Mouse (Mus musculus) left cerebral cortex, adult 8-10 months (tissue): ENCODE measurements around the gene Helz. TPM values are rescaled to one million over a fixed set of nuclear protein-coding genes. Genes with fewer than 3 reads are reported as not detected.
"Not testable (repeated sequence)": the region's sequence is repeated elsewhere in the genome, so short reads cannot be mapped to it uniquely, and the experiment has no call there.

Experiments
- DNase-seq, 2 experiments: peaks; one replicate each; pipeline ENCODE4 v3.0.0; 2022; ENCODE audit warnings: low spot score in 2 of 2
- total RNA-seq, 4 experiments: library from RNA; stranded (reverse); gene quantifications; 2 replicates each; pipeline ENCODE4 v1.2.4; 2022

Helz gene
- total RNA-seq: 10 to 100 TPM; 41.9 to 52.3 (median 48.0) TPM

GRCm38 (mm10) chr11:107547351-107548203 is at the start of gene Helz:
Gene Helz, plus strand, starts transcription at chr11:107547930.
- peak; percentile 22 to 49 for DNase-seq

GRCm38 (mm10) chr11:107502801-107503200 is 44.9 kb upstream of the Helz start:
- no peak for DNase-seq

DNA sequence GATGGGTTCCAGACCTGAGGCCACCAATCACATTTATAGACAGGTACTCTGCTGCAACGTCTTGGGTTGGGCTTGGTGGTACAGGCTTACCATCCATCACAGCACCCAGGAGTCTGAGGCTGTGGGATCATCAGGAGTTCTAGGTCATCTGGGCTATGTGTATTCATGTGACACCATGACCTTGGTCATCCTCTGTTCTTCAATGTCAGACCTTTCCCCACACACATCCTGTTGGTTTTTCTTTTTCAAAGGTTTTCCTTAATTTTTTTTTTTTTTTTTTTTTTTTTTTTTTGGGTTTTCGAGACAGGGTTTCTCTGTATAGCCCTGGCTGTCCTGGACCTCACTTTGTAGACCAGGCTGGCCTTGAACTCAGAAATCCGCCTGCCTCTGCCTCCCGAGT is 43.4 kb upstream of the Helz start:
- not testable (repeated sequence) for DNase-seq

GRCm38 (mm10) chr11:107506260-107506659 is 41.5 kb upstream of the Helz start:
- no peak for DNase-seq

DNA sequence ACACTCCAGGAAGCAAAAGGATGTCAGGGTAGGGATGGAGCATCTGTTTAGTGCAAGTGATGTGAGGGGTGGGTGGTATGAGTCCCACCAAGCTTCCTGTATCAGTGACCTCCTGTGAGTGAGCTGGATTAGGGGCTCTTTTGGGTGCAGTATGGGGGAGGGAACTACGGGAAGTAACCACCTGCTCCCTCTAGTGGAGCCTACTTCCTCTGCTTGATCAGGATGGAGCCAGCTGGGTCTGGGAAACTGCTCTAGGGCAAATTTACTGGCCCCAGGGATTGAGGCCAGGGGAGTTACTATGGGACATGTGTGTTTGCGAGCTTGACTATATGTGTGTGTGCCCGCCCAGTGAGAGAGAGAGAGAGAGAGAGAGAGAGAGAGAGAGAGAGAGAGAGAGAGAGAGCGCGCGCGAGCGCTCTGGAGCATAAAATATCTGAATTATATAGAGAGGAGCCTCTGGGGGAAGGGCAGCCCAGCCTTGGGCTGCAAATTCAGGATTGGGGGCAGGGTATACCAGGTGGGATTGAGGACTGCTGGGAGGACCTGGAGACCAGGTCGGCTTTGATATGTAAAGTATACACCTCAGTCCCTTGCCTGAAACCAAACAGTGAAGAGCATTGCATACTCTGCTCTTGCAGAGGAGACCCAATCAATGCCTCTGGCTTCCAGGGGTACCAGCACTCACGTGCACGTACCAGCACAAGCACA is 37.9 kb upstream of the Helz start:
- DNase-seq: no peak

GRCm38 (mm10) chr11:107510362-107511269 is 37.1 kb upstream of the Helz start:
- no peak for DNase-seq

GRCm38 (mm10) chr11:107511954-107512353 is 35.8 kb upstream of the Helz start:
- not testable (repeated sequence) for DNase-seq

- no peak for DNase-seq
These were observed 34.7 kb upstream of the Helz start for GRCm38 (mm10) chr11:107513047-107513446.

GRCm38 (mm10) chr11:107516387-107516786 is 31.3 kb upstream of the Helz start:
- no peak for DNase-seq

DNA sequence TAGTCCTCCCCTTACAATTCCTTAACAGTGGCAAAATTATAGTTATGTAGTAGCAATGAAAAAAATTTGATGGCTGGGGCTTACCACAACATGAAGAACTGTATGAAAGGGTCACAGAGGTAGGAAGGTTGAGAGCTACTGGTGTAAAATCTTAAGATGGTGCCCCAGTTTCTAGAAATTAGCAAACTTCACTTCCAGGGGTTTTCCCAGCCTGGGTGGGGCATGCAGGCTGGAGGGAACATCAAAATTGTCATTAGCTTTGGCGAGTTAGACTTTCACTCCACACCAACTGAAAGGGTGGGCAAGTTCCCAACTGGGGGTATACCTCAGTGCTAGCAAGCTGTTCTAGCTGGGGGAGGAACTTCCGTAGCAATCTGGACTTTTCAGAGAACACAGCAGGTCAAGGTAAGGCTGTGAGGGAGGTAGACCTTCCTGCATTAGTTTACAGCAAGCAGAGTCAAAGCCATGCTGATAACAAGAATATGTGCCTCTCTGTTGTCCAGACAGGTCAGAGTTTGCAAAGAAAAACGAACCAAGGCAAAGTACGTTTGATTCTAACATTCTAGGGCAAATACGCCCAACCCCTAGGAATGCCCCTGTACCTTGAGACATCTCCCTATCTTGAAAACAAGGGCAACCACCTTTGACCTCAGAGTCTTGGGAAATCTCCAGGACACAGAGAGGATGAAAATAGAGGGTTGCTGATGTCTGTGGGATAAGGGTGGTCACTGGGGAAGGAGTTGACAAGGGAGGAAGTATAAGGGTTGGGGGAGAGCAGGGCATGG is 28.9 kb upstream of the Helz start:
- no peak for DNase-seq

GRCm38 (mm10) chr11:107521153-107521552 is 26.6 kb upstream of the Helz start:
- DNase-seq: no peak

- no peak for DNase-seq
These were observed 22.8 kb upstream of the Helz start for GRCm38 (mm10) chr11:107524966-107525365.

DNA sequence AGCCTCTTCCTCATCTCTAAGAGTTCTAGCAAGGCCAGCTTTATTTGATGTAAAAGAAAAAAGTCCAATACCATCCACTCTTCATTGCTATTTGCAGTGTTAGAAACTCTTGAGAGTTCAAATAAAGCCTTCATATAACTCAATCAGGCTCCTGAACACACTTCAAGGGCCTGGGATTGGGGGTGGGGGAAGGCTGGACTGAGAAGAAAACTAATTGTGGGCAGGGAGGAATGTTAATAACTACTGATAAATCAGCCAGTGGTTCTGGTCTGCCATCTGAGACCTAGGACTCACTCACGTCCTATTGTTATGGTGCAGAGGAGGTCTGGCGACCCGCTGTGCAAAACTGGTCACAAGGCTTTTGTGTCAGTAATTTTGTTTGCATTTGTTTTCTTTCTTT is 20.1 kb upstream of the Helz start:
- no peak for DNase-seq

DNA sequence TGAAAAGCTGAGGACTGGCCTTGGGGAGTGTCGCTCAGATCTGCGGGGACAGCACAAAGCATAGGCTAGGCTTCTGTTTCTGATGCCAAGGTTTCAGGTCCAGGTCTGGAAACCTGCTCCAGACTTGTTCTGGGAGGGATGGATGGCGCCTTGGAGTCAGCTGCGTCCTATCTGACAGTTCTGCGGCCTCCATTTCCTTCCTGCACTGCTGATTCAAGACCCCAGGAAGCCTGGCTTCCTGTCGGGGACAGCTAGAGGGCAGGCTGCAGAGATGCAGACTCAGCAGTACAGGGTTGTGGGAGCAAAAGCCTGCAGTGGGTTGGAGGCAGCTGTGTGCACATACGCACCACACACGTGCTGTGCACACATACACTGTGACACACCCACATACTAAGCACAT is 18.4 kb upstream of the Helz start:
- no peak for DNase-seq

DNA sequence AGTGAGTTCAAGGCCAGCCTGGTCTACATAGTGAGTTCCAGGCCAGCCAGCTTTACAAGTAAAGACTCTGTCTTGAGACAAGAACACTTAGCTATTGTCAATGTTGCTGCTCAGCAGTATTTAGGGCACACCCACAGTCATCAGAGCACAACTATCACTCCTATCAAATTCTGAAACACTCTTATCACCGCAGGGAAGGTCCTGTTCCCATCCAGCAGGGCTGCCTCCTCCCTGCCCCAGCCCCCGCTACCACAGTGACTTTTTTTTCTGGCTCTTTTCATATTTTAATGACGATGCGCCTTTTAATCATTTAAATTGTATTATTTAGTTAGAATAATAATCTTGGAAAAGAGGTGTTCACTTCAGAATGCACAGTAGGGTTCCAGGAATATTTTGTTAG is 16.3 kb upstream of the Helz start:
- DNase-seq: no peak

DNA sequence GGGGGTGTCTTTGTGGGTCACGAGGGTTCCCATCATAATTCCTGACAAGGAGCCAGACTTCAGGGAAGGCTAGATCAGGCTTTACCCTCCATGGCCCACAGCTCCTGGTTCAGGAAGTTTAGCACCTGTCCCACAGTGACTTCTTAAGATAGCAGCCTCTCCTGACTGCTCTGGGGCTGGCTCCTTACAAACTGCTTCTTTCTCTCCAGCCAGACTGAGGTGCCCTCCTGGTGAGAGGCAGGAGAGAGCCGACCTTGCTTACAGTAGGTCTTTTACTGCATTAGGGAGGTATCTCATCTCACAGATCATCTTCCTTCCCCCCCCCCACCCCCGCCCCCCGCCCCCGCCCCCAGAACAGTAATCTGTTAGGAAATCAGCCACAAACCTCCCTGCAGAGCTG is 15.5 kb upstream of the Helz start:
- DNase-seq: no peak

DNA sequence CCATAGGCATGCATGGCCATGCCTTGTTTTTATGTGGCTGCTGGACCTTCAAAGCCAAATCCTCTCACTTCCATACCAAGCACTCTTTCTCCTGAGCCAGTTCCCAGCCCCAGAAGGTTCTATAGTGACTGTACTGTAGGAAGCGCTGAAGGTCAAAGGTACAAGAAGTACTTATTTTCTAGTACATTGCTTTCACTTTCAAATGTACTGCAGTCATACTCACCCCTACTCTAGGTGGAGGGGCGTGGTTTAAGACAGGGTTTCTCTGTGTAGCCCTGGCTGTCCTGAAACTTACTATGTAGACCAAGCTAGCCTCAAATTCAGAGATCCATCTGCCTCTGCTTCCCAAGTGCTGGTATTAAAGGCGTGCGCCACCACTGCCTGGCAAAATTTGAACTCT is 8.7 kb upstream of the Helz start:
- no peak for DNase-seq

GRCm38 (mm10) chr11:107540339-107540738 is 7.4 kb upstream of the Helz start:
- no peak for DNase-seq

- no peak for DNase-seq
These were observed 1.8 kb upstream of the Helz start for GRCm38 (mm10) chr11:107545747-107546476.

DNA sequence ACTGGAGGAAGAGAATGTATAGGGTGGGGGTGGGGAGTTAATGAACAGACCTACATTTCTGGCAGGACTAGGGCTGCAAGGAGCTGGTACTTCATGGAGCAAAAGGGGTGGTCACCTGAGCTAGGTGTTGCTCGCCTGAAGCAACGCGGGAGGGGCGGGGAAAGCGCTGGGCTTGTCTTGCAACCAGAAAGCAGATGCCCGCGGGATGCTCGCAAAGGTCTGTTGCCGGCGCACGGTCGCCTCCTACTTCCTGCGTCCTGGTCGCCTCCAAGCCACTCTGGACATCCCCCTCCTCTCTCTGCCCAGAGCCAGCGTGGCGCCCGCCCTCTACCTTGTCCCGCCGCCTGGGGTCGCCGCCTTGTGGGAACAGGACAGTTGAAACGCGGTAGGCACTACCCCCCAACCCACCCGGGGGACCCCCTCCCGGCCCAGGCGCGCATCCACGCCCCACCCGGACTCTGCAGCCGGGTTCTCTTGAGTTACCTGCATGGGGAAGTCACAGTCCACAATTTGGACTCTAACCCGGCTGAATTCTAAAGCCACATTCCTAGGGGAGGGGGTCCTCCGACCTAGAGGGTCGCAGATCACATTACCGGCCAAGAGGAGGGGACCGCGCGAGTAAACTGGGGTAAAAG is 946 bp upstream of the Helz start:
- DNase-seq: peak in 1 of 2 experiments; percentile 17
